Mouse (Mus musculus) layer of hippocampus, adult 2 months (tissue): ENCODE results near the gene 9430007A20Rik. TPM values are rescaled to one million over a fixed set of nuclear protein-coding genes. Genes with fewer than 3 reads are reported as not detected.
A peak's percentile ranks its signal among the peaks of the same experiment; 100 is the strongest.
"Not testable (repeated sequence)": the region's sequence is repeated elsewhere in the genome, so short reads cannot be mapped to it uniquely, and the experiment has no call there.

Experiments
- DNase-seq, 2 experiments: peaks; one replicate each; pipeline ENCODE4 v3.0.0; 2022; ENCODE audit warnings: low spot score in 2 of 2
- H3K27ac ChIP-seq: fragments of 200-600 bp; 2 replicates; pipeline ENCODE4 v1.8.1; 2022
- H3K4me3 ChIP-seq: fragments of 200-600 bp; 2 replicates; pipeline ENCODE4 v1.8.1; 2022; ENCODE audit warnings: mild to moderate bottlenecking
- CTCF ChIP-seq: fragments of 200-600 bp; conservative IDR thresholded peaks from 2 replicates; pipeline ENCODE4 v1.8.1; 2022; ENCODE audit warnings: antibody characterized with exemption, mild to moderate bottlenecking, moderate library complexity
- long read RNA-seq, 2 experiments: library from polyadenylated mRNA; stranded (forward); transcript quantifications; one replicate each; pipeline ENCODE4 v2.0.0; 2021; ENCODE audit warnings: borderline mapping rate in 2 of 2
- total RNA-seq, 2 experiments: library from RNA; stranded (reverse); gene quantifications; 2 replicates each; pipeline ENCODE4 v1.2.3; 2021

The 9430007A20Rik gene
- total RNA-seq = not detected
- long read RNA-seq, experiment 1 = 0 reads
- long read RNA-seq, experiment 2 = 0 reads

DNA sequence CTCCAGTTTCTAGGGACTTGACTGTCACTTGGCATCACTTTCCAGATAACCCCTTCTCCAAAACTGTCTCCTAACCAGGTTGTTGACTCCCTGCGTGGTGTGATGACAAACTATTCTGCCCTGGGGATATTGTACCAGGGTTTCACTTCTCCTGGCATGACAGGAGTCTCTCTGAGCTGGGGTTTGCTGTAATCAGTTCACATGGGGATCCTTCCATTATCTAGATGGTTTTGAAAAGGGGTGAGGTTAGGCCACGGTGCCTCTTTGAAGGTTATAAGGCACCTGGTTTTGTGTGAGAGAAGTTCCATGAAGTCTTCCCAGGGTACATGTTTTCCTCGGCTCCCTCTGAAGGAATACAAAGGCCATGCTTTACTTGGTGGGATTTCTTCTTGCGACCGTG is at the start of gene 9430007A20Rik:
Gene 9430007A20Rik, plus strand, starts transcription at position 301 of the 400 bp plus-strand sequence.
- Histone ChIP-seq H3K27ac (no peak within 1 kb of the TSS), H3K4me3 (no peak within 1 kb of the TSS)
- no peak for TF ChIP-seq CTCF
- DNase-seq = no peak

DNA sequence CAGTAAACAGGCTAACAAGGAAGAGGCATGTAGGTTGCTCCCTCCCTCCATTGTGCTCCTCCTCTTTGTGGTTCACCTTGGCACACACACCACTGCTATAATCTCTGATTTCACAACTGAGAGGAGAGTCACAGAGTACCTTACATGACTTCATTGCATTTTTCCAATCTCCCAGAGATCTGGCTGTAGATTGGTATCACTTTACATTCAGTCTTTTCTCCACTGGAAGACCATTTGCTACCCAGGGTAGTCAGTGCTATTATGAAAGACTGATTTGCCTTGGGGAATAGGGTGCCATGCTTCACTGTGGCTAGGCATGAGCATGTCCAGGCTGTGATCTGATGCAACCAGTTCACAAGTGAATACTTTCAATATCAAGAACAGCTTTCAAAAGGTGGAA is 26.3 kb upstream of the 9430007A20Rik start:
- no peak overlapping the region for H3K27ac ChIP-seq
- no peak overlapping the region for H3K4me3 ChIP-seq
- no peak for TF ChIP-seq CTCF
- DNase-seq = no peak

DNA sequence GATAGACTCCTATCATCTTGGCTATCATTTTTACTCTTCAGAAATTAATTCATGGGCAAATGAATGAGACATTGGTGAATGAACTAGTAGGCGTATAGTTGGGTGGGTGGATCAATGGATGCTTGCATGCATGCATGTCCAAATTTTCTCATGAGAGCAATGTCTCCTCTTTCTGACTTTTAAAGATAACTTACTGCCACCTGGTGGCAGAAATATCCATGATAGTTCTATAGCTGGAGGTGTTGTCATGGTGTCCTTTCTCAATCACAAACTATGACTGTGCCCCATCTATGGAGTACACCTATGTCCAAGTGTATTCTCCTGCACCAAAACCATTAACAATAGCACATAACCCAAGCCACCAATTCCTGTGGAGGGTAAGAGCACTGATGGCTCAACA is 13.1 kb upstream of the 9430007A20Rik start:
- H3K27ac ChIP-seq = no peak overlapping the region
- no peak overlapping the region for H3K4me3 ChIP-seq
- TF ChIP-seq CTCF = no peak
- no peak for DNase-seq

DNA sequence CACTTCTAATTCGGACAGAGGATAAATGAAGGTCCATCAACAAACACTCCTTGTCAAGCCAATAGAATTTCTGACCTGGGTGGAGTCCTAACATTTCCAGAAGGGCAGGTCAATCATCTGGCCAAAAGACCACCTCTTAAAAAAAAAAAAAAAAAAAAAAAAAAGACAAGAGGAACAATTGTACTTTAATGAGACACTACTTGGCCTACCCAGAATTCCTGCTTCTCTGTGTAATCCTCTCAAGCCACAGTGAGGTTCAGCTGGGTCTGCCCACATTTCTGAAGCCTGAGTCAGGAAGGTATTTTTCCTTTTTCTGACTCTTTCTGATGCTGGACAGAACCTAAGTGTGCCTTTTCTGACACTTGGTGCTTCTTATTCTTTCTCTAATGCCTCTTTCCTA is 25.1 kb downstream of the 9430007A20Rik start:
- no peak overlapping the region for H3K4me3 ChIP-seq
- H3K27ac ChIP-seq = no peak overlapping the region

DNA sequence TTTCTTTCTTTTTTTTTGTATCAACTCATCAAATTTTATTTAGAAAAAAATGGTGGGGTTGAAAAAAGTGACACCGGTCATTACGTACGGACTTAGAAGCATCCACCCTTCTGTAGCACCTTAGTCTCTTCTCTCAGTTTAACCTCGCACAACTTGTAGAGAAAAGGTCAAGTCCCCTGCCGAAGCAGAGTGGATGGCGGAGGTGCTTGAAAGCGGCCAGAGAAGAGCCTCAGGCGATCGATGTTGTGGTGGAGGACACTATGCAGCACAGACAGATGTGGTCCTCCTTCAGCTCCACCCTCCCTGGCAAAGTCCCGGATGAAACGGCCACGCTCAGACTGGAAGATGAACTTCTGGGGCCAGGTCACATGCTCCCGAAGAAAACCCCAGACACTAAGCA is 25.7 kb downstream of the 9430007A20Rik start:
- H3K27ac ChIP-seq, DNase-seq, H3K4me3 ChIP-seq: not testable (repeated sequence)

More for the DNA sequence above, 25.1 kb downstream of the 9430007A20Rik start:
- no peak for DNase-seq
- no peak for TF ChIP-seq CTCF

DNA sequence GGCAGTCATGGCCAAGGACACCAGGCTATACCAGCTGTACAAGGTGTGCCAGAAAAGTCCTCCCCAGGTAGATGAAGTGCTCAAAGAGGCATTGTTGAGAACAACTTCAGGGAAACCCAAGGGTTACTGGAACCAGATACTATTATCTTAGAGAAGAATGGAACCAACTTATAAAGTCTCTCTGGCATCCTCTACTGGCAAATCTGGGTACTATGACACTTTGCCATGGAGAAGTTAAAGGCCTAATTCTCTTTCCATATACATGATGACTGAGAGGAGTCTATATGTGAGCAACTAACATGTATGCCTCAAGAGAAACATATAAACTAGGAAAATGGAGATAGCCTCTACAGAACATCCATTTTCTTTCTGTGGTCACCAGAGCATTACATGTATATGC is 31.5 kb downstream of the 9430007A20Rik start:
- H3K4me3 ChIP-seq = no peak overlapping the region
- no peak for DNase-seq
- no peak overlapping the region for H3K27ac ChIP-seq
- no peak for TF ChIP-seq CTCF

DNA sequence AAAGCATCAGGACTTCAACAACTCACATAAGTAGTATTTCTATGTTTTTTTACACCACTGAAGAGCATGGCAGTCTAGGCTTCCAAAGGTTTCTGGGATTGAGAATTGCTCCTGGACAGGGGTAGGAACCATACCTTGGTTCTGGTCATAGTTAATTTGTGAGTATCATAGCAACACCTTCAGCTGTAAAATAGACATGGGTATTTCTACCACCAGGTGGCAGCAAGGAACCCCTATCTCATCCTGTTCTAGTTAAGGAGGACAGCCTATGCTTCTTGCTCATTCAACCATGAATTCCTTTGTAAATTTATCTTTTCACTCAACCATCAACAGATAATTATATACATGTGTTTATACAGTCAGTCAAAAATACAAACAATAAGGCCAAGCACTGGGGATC is 40.2 kb downstream of the 9430007A20Rik start:
- TF ChIP-seq CTCF = peak; percentile 36
- DNase-seq = no peak

DNA sequence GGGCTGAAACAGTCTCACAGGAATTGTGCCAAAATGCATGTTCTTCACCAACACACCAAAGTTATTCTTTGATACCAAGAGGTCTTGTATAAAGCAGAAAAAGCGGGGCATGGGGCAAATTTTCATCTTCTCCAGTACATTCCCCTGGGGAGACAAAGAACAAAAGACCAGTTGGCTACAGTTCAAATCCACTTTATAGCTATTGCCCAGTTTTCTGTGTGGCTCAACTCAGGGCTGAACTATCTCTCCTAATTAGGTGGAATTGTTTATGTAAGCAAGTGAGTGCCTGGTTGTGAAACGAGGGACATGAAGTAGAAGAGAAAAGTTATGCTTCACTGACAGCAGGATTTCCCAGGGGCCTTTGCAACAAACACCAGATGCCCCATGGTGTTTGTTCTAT is 41.6 kb downstream of the 9430007A20Rik start:
- no peak for DNase-seq
- Histone ChIP-seq H3K27ac (no peak overlapping the region), H3K4me3 (no peak overlapping the region)
- no peak for TF ChIP-seq CTCF

More for the DNA sequence above, 40.2 kb downstream of the 9430007A20Rik start:
- H3K27ac ChIP-seq = no peak overlapping the region
- H3K4me3 ChIP-seq = no peak overlapping the region

DNA sequence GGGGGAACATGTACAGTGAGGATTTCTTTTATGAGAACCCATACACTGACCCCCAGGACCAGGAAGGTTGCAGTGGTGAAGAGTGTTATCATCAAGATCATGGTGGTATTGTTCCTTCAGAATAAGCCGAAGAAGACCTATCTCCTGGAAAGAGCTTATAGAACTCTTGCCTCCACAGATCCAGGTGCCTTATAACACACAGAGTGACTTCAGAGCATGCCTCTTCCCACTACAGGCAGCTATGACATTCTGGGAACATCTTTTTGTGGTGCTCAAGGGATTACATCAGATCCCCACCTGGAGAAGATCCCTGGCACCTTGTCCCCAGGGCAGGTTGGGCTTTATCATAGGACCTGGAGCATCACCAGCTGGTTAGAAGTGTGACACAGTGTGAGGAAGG is 45.4 kb downstream of the 9430007A20Rik start, which contains the start of gene Gm13124:
Gene Gm13124, minus strand, starts transcription at position 101 of the 400 bp plus-strand sequence.
- no peak for TF ChIP-seq CTCF
- DNase-seq = no peak
- Histone ChIP-seq H3K27ac (no peak within 1 kb of the TSS), H3K4me3 (no peak within 1 kb of the TSS)

DNA sequence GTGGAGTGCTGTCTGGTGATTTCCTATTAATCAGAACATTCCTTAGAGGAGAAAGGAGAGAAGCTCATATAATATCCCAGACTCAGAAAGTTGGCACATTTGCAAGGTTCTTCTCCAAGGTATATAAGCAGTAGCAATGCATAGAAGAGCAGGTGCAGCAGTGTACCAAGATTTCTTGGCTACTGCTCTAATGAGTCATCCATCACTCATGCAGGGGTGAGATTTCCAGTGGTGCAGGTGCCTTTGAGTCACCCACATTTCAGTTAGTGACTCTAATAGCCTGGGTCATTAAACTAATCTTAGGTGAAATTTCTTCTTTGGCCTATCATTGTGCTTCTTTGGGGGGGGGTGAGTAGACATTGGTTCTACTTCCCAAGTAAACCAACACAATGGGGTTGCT is 48.1 kb downstream of the 9430007A20Rik start:
- no peak for TF ChIP-seq CTCF
- no peak overlapping the region for H3K27ac ChIP-seq
- H3K4me3 ChIP-seq = no peak overlapping the region
- DNase-seq = no peak

Other genes starting within 250 kb of the 9430007A20Rik start
- gene Pramel5, start 239.3 kb upstream of the 9430007A20Rik start, total RNA-seq = not detected
- gene Gm13128, start 189.6 kb upstream of the 9430007A20Rik start, total RNA-seq = not detected
- not detected for gene Gm13119, start 161.9 kb upstream of the 9430007A20Rik start, total RNA-seq
- gene Pramef20, start 141.9 kb upstream of the 9430007A20Rik start, total RNA-seq = not detected
- not detected for gene Pramef12, start 111.4 kb upstream of the 9430007A20Rik start, total RNA-seq
- not detected for gene 1700012P22Rik, start 81.0 kb upstream of the 9430007A20Rik start, total RNA-seq
- gene Gm9944, start 66.5 kb upstream of the 9430007A20Rik start, total RNA-seq = not detected
- gene Aadacl3, start 56.1 kb upstream of the 9430007A20Rik start, total RNA-seq = not detected
- gene Gm13124, start 45.3 kb downstream of the 9430007A20Rik start, total RNA-seq = not detected
- not detected for gene Aadacl4, start 93.9 kb downstream of the 9430007A20Rik start, total RNA-seq
- gene Gm436, start 166.5 kb downstream of the 9430007A20Rik start, total RNA-seq = not detected
- not detected for gene Gm13178, start 201.6 kb downstream of the 9430007A20Rik start, total RNA-seq